9 mouse cellular contexts compared by ENCODE assay signal in genomic region chr16:32803252-32803853, GRCm38 (mm10). TPM values are rescaled to one million over a fixed set of nuclear protein-coding genes. Genes with fewer than 3 reads are reported as not detected.
DNase-seq lines count a peak whose midpoint lies in the region; ATAC-seq and TF ChIP-seq lines count a peak whose summit lies in the region.
"Had no signal": no experiment of that assay in that cellular context is flagged by ENCODE, and none has a peak within 500 bp of the region (broad histone marks: within the 10 kb centered on the region; RNA-seq: fewer than 3 reads in every experiment).

No protein-coding gene starts in this region.

- no peak overlapping the region for H3K4me2 ChIP-seq in intestine, embryonic 14.5 days (ENCODE audit: low read length)
- no peak overlapping the region for H3K4me2 ChIP-seq in intestine, postnatal 0 days (replicated peaks; ENCODE audit: low read depth)
- H3K4me2 ChIP-seq in kidney, embryonic 14.5 days (replicated peaks; ENCODE audit: low read depth, low read length) = no peak overlapping the region
- no peak overlapping the region for H3K4me2 ChIP-seq in liver, embryonic 16.5 days (ENCODE audit: low read depth, low read length)

- no peak overlapping the region for H3K4me3 ChIP-seq in intestine, embryonic 14.5 days (ENCODE audit: low read depth, low read length)
- no peak overlapping the region for H3K4me3 ChIP-seq in intestine, postnatal 0 days (ENCODE audit: low read depth, low read length)
- no peak overlapping the region for H3K4me3 ChIP-seq in kidney, embryonic 14.5 days (ENCODE audit: low read length)
- H3K4me3 ChIP-seq in liver, embryonic 16.5 days (ENCODE audit: low read depth, low read length) = no peak overlapping the region

- WGBS in intestine, embryonic 14.5 days = 55% methylated on average over 6 of the region's 6 CpGs
- WGBS in intestine, postnatal 0 days = 45% methylated on average over 6 of the region's 6 CpGs
- WGBS in kidney, embryonic 14.5 days = 47% methylated on average over 6 of the region's 6 CpGs
- WGBS in liver, embryonic 16.5 days (ENCODE audit: insufficient replicate concordance) = 45% methylated on average over 6 of the region's 6 CpGs

- no peaks in the 10 kb centered on the region for H3K27me3 ChIP-seq in intestine, embryonic 14.5 days (replicated peaks; ENCODE audit: control insufficient read depth, insufficient read depth, low read length)
- no peaks in the 10 kb centered on the region for H3K27me3 ChIP-seq in intestine, postnatal 0 days (replicated peaks; ENCODE audit: control insufficient read depth, insufficient read depth, low read length)
- no peaks in the 10 kb centered on the region for H3K27me3 ChIP-seq in kidney, embryonic 14.5 days (ENCODE audit: control insufficient read depth, insufficient read depth, low read length)
- no peaks in the 10 kb centered on the region for H3K27me3 ChIP-seq in liver, embryonic 16.5 days (ENCODE audit: control insufficient read depth, insufficient read depth, low read depth, low read length)

- H3K9me3 ChIP-seq in intestine, embryonic 14.5 days (ENCODE audit: control insufficient read depth, low read length) = no peaks in the 10 kb centered on the region
- no peaks in the 10 kb centered on the region for H3K9me3 ChIP-seq in intestine, postnatal 0 days (ENCODE audit: control insufficient read depth)
- no peaks in the 10 kb centered on the region; the same call in 1 of the 2 replicates for H3K9me3 ChIP-seq in kidney, embryonic 14.5 days (ENCODE audit: control insufficient read depth, low read length)
- no peaks in the 10 kb centered on the region for H3K9me3 ChIP-seq in liver, embryonic 16.5 days (replicated peaks; ENCODE audit: control insufficient read depth, low read length)

- 0 out of 2 replicates have a peak, but pooled peaks have one; percentile 27 for ATAC-seq in intestine, embryonic 14.5 days (replicated peaks; ENCODE audit: low FRiP score, low TSS enrichment, low read depth)
- no peak for ATAC-seq in intestine, postnatal 0 days
- peak; percentile 38 for ATAC-seq in kidney, embryonic 14.5 days (ENCODE audit: low FRiP score, low TSS enrichment)
- 0 out of 2 replicates have a peak, but pooled peaks have one; percentile 48 for ATAC-seq in liver, embryonic 16.5 days (ENCODE audit: low read depth)

- H3K4me1 ChIP-seq in intestine, embryonic 14.5 days (replicated peaks; ENCODE audit: control insufficient read depth, insufficient read depth, low read length) = 0 out of 2 replicates have a peak, but pooled peaks cover 8% of the 10 kb centered on the region
- H3K4me1 ChIP-seq in intestine, postnatal 0 days (replicated peaks; ENCODE audit: control insufficient read depth, insufficient read depth, low read length) = peaks cover 4% of the 10 kb centered on the region
- 0 out of 2 replicates have a peak, but pooled peaks cover 9% of the 10 kb centered on the region for H3K4me1 ChIP-seq in kidney, embryonic 14.5 days (ENCODE audit: control insufficient read depth, insufficient read depth, low read length)
- H3K4me1 ChIP-seq in liver, embryonic 16.5 days (ENCODE audit: control insufficient read depth, low read depth, low read length) = peaks cover 11% of the 10 kb centered on the region

- H3K36me3 ChIP-seq in intestine, embryonic 14.5 days (ENCODE audit: control insufficient read depth, insufficient read depth, low read length) = no peaks in the 10 kb centered on the region
- no peaks in the 10 kb centered on the region for H3K36me3 ChIP-seq in intestine, postnatal 0 days (ENCODE audit: control insufficient read depth, insufficient read depth)
- H3K36me3 ChIP-seq in kidney, embryonic 14.5 days (ENCODE audit: control insufficient read depth, insufficient read depth, low read length) = no peaks in the 10 kb centered on the region
- no peaks in the 10 kb centered on the region for H3K36me3 ChIP-seq in liver, embryonic 16.5 days (ENCODE audit: control insufficient read depth, insufficient read depth)

- H3K27ac ChIP-seq in intestine, embryonic 14.5 days (ENCODE audit: low read depth) = no peak overlapping the region
- no peak overlapping the region for H3K27ac ChIP-seq in intestine, postnatal 0 days (ENCODE audit: low read depth, low read length)
- H3K27ac ChIP-seq in kidney, embryonic 14.5 days (ENCODE audit: low read depth, low read length) = 0 out of 2 replicates have a peak overlapping the region, but pooled peaks have one; percentile 30
- no peak overlapping the region for H3K27ac ChIP-seq in liver, embryonic 16.5 days (ENCODE audit: low read length)
- H3K27ac ChIP-seq: macrophage had no signal

- TF ChIP-seq CTCF in intestine, postnatal 0 days (IDR thresholded peaks at IDR 0.05; ENCODE audit: low read depth) = no peak
- TF ChIP-seq CTCF in brain, embryonic 14.5 days (IDR thresholded peaks at IDR 0.05; ENCODE audit: borderline replicate concordance, extremely low read depth, insufficient read depth, insufficient read length) = no peak

- no peak for TF ChIP-seq POLR2A in brain, embryonic 14.5 days (IDR thresholded peaks at IDR 0.05; ENCODE audit: borderline replicate concordance, extremely low read depth, insufficient read depth, insufficient read length, poor library complexity, severe bottlenecking)

- no peak for DNase-seq in intestine, embryonic 14.5 days (ENCODE audit: low spot score)
- peak; percentile 94 for DNase-seq in brain, embryonic 14.5 days (ENCODE audit: low read depth)
- peak; percentile 70 for DNase-seq in gastrocnemius, adult 18-20 months (ENCODE audit: low spot score)
- DNase-seq in retina, postnatal 7 days (ENCODE audit: low read depth, low spot score) = peak; percentile 44
- no peak for DNase-seq in thymus, postnatal 10 days (ENCODE audit: low spot score in 2 of 2)

- H3K9ac ChIP-seq in intestine, embryonic 14.5 days (ENCODE audit: low read length) = no peak overlapping the region
- H3K9ac ChIP-seq in intestine, postnatal 0 days (ENCODE audit: low read depth, low read length) = no peak overlapping the region
- H3K9ac ChIP-seq in kidney, embryonic 14.5 days (ENCODE audit: low read depth, low read length) = no peak overlapping the region
- H3K9ac ChIP-seq in liver, embryonic 16.5 days (ENCODE audit: low read depth, low read length) = no peak overlapping the region

RNA-seq across cellular contexts. Expression of gene Muc20, which starts 6.1 kb away (rescaled TPM):
- 0.04 TPM in 1 of 2 replicates, not detected in the other for polyA plus RNA-seq in intestine, embryonic 14.5 days (2014; fragmentation: Nextera tagmentation; extraction: Ambion mirVana)
- not detected in 2 replicates for polyA plus RNA-seq in intestine, postnatal 0 days (2015; fragmentation: Nextera tagmentation; extraction: Ambion mirVana)
- polyA plus RNA-seq in brain, embryonic 14.5 days (2012; rRNA removed) = 0.03 and 0.05 TPM in 2 replicates
- total RNA-seq in gastrocnemius, adult 18-20 months (2021) = under 1 TPM; 0.32 to 0.40 TPM
- polyA plus RNA-seq in kidney, embryonic 14.5 days (2014; fragmentation: Nextera tagmentation; extraction: Ambion mirVana) = 2.3 and 3.3 TPM in 2 replicates
- 0.11 TPM in 1 of 2 replicates, not detected in the other for polyA plus RNA-seq in liver, embryonic 16.5 days (2015; fragmentation: Nextera tagmentation; extraction: Ambion mirVana)
- polyA plus RNA-seq: macrophage had no signal

RNA-seq across cellular contexts. Expression of gene Smbd1, which starts 6.9 kb away (rescaled TPM):
- polyA plus RNA-seq in intestine, embryonic 14.5 days (2014; fragmentation: Nextera tagmentation; extraction: Ambion mirVana) = not detected in 2 replicates
- polyA plus RNA-seq in intestine, postnatal 0 days (2015; fragmentation: Nextera tagmentation; extraction: Ambion mirVana) = 2.3 and 3.2 TPM in 2 replicates
- polyA plus RNA-seq in brain, embryonic 14.5 days (2012; rRNA removed) = not detected in 2 replicates
- total RNA-seq in gastrocnemius, adult 18-20 months (2021) = not detected
- not detected in 2 replicates for polyA plus RNA-seq in kidney, embryonic 14.5 days (2014; fragmentation: Nextera tagmentation; extraction: Ambion mirVana)
- not detected in 2 replicates for polyA plus RNA-seq in liver, embryonic 16.5 days (2015; fragmentation: Nextera tagmentation; extraction: Ambion mirVana)
- polyA plus RNA-seq: macrophage had no signal

Comparison
In these comparisons a context has a peak if more than half of its experiments do, and no peak if none do; other contexts are left out.
1. DNase-seq: peak in brain, embryonic 14.5 days (single experiment), gastrocnemius, adult 18-20 months (single experiment) and retina, postnatal 7 days (single experiment); none in intestine, embryonic 14.5 days (single experiment) and thymus, postnatal 10 days (0 of 2).